Mouse (Mus musculus) small intestine, adult 2 months (tissue): Measurements from ENCODE around the gene Inhbc. TPM values are rescaled to one million over a fixed set of nuclear protein-coding genes. Genes with fewer than 3 reads are reported as not detected.

ENCODE experiments used
- H3K27ac ChIP-seq: fragments of 200-500 bp; 2 replicates; pipeline ENCODE4 v1.5.1; 2012; ENCODE audit warnings: low read depth, low read length, control low read depth, inconsistent platforms; ENCODE audit not compliant: insufficient read depth
- H3K27me3 ChIP-seq: fragments of 200-500 bp; 2 replicates; pipeline ENCODE4 v1.6.1; 2012; ENCODE audit warnings: mild to moderate bottlenecking, moderate library complexity, low read length, inconsistent platforms; ENCODE audit not compliant: control insufficient read depth, insufficient read depth
- H3K36me3 ChIP-seq: fragments of 200-500 bp; 2 replicates; pipeline ENCODE4 v1.6.1; 2012; ENCODE audit warnings: mild to moderate bottlenecking, low read length, control low read depth, inconsistent platforms; ENCODE audit not compliant: control insufficient read depth, insufficient read depth
- H3K4me1 ChIP-seq: fragments of 200-500 bp; 2 replicates; pipeline ENCODE4 v1.6.1; 2012; ENCODE audit warnings: low read length, inconsistent platforms, mixed read lengths; ENCODE audit not compliant: control insufficient read depth, insufficient read depth, insufficient read length
- H3K4me3 ChIP-seq: fragments of 200-500 bp; 2 replicates; pipeline ENCODE4 v1.5.1; 2012; ENCODE audit warnings: low read depth, mild to moderate bottlenecking, control low read depth, inconsistent platforms, low read length, moderate library complexity
- CTCF ChIP-seq: fragments of 200-500 bp; IDR thresholded peaks from 2 replicates; pipeline ENCODE4 v1.5.1; 2012; ENCODE audit warnings: low read depth, mild to moderate bottlenecking, control low read depth, inconsistent platforms, low read length, moderate library complexity, mixed read lengths; ENCODE audit not compliant: insufficient replicate concordance, insufficient read length; ENCODE audit errors: extremely low read depth
- POLR2A ChIP-seq: fragments of 200-500 bp; IDR thresholded peaks from 2 replicates; pipeline ENCODE4 v1.6.1; 2012; ENCODE audit warnings: low read depth, mild to moderate bottlenecking, control low read depth, inconsistent platforms, low read length, moderate library complexity
- WGBS: fragments of 180-500 bp; shearing (Covaris S2); methylation state at CpG from one replicate; pipeline ENCODE4 v1.1.7; 2018; 5-methylcytosine and 5-hydroxymethylcytosine counted together
- polyA plus RNA-seq: library from polyadenylated mRNA; depleted of rRNA; stranded (reverse); fragments of >200 nt; gene quantifications from 2 replicates; pipeline ENCODE4 v1.2.3, GENCODE M21; 2012

Inhbc gene
- polyA plus RNA-seq, 1 experiment, result not detected

DNA sequence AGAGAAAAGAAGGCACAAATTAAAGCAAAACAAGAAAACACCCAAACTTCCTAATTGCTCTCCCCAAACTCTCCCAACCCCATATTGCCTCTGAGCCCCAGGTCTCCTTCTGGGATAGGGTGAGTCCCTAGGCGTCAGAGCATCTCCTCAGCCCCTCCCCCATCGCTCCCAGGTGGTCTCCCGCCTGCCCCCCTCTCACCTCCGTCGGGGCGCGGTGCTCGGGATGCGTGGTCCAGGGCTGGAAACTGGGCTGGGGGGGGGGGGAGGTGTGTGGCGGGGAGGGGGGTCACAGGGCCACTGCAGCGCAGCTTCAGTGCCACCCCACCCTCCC is 28.9 kb downstream of the Inhbc start:
- TF ChIP-seq CTCF (no peak), POLR2A (no peak)

DNA sequence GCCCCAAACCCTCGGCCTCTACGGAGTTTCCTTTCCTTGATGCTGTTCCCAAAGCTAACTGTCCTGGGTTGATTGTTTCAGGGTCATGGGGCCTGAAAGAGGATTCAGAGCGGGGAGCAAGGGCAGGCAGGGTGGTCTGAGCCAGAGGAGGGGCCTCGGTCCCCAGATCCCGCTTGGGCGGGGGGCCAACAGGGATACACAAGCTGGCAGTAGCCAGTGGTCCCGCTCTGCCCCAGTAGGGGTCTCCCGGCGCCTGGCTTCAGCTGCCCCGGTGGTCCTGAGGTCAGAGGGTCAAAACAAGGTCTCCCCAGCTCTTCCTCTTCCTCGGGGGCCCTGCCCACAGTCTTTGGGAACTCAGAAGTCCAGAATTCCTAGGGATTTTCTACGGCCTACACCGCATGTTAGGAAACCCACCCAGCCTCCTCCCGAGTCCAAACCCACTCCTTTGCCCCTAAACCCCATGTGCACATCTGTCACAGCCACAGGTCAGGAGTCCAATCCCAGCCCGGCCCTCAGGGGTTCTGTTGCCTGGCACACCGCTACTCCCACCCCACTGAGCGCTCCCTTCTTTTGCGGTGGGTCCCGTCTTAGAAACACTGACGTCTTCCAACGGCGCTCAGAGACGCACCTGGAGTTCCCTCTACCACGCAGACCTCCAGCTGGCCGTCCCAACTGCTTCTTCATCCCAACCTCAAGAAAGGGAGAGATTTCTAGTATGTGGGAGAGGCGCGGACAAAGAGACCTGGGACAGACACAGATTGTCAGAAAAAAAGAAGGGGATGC is 29.5 kb downstream of the Inhbc start:
- 5% methylated on average over 27 of the region's 27 CpGs for WGBS

More for the DNA sequence above, 28.9 kb downstream of the Inhbc start:
- WGBS, result 1% methylated on average over 9 of the region's 11 CpGs
- peaks cover 32% of the 10 kb centered on the region for H3K27me3 ChIP-seq
- peak overlapping the region; percentile 60 for H3K4me3 ChIP-seq
- peaks cover 8% of the 10 kb centered on the region for H3K4me1 ChIP-seq
- H3K27ac ChIP-seq, result 0 out of 2 replicates have a peak overlapping the region, but pooled peaks have one; percentile 34
- no peaks in the 10 kb centered on the region for H3K36me3 ChIP-seq

DNA sequence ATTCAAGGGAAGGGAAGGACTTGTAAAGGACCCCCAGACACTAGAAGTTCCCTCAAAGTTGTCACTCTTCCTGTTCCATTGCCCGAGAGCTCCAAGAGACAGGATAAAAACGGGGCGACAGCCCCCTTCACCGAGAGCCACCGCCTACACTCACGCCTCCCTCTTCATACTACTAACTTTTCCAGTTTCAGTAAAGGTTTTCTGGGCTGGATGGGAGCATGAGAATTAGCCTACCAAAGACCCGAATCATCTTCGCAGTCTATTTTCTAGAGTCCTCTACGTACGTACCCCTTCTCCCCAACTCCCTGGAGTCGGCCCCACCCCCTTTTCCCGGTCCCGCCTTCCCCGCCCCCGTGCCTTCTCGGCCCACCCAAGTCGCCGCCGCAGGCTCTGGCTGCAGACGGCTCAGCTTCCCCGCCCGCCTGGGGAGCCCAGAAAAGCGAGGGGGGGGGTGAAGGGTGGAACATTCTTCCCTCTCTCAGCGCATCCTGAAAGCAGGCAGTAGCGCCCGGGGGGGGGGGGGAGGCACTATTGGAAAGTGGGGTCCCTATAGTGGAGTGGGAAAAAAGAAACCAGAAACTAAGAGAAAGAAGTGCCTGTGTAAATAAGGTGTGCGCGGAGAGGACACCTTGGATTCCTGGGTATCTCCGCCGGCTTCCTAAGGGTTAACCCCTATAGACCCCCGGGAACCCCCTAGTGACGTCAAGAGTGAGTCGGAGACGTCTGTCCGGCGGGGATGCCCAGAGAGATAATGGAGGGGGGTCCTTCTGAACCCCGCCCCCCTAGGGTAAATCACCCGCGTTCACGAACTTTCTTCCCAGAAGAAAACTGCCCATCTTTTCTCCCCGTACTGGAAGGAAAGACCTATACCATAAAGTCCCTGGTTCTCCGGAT is 30.3 kb downstream of the Inhbc start:
- TF ChIP-seq POLR2A (no peak), CTCF (no peak)
- peaks cover 8% of the 10 kb centered on the region for H3K4me1 ChIP-seq
- H3K27ac ChIP-seq, result peak overlapping the region; percentile 67
- WGBS, result under 1% methylated on average over 42 of the region's 42 CpGs
- H3K4me3 ChIP-seq, result peak overlapping the region; percentile 60
- H3K27me3 ChIP-seq, result peaks cover 32% of the 10 kb centered on the region
- no peaks in the 10 kb centered on the region for H3K36me3 ChIP-seq

More for the DNA sequence above, 29.5 kb downstream of the Inhbc start:
- H3K4me1 ChIP-seq, result peaks cover 8% of the 10 kb centered on the region
- TF ChIP-seq CTCF, result no peak
- no peak for TF ChIP-seq POLR2A
- peaks cover 32% of the 10 kb centered on the region for H3K27me3 ChIP-seq
- H3K27ac ChIP-seq, result peak overlapping the region; percentile 37; the same call in 1 of the 2 replicates
- H3K4me3 ChIP-seq, result peak overlapping the region; percentile 60
- no peaks in the 10 kb centered on the region for H3K36me3 ChIP-seq

DNA sequence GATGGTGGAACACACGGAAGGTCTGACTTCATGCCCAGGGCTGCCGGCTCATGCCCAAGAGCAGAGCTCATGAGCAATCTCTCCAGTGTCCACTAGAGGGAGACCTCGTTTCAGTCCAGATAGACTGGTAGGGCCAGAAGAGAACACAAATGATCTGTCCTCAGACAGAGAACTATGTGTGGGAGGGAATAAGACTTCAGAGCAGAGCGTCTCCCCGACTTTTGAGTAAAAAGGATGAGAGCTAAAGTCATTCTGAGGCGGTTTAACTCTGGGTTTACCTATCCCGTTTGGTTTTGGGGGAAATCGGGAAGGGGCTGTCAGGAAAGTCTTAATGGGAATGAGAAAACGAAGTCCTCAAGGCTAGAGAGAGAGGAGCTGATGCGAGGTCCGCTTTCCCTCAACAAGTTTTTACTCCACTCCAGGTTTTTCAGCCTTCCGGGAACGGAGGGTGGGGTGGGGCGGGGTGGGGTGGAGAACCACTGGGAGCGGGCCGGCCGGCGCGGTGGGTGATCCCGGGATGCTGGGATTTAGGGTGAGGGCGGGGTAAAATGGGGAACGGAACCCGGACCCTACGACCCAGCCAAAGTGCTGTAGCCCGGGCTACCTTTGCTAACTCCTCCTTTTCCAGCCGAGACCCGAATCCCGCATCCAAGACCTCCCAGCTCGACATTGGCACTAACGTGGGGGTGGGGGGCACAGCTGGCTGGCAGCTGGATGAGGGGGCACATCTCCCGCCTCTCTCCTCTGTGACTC is 31.1 kb downstream of the Inhbc start:
- Histone ChIP-seq H3K4me3 (peak overlapping the region; percentile 60), H3K27me3 (peaks cover 32% of the 10 kb centered on the region), H3K36me3 (no peaks in the 10 kb centered on the region), H3K27ac (peak overlapping the region; percentile 67), H3K4me1 (peaks cover 8% of the 10 kb centered on the region)
- TF ChIP-seq POLR2A (no peak), CTCF (peak; percentile 75; the same call in 1 of the 2 replicates)
- under 1% methylated on average over 31 of the region's 31 CpGs for WGBS

DNA sequence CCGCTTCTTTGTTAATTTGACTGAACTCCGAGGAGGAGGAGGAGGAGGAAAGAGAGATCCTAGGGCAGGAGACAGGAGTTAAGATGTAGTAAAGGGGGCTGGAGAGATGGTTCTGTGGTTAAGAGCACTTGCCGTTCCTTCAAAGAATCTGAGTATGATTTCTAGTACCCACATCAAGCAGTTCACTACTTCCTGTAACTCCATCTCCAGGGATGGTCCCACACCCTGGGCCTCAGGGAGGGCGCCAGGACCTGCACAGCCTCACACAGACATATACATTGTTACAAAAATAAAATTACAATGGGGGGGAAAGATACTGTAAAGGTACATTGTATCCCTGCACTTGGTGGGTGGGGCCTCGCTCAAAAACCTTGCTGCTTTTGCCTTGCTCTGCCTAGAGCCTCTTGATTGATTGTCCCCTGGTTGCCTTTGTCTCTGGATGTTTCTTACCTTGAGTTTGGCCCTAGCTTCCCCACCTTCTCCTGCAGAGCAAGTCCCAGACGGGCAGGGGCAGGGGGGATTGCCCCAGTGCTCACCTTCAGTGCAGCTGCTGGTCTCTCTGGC is 32.6 kb downstream of the Inhbc start:
- 74% methylated on average over 6 of the region's 6 CpGs for whole genome bisulfite sequencing
- no peak overlapping the region for H3K4me3 ChIP-seq
- peaks cover 8% of the 10 kb centered on the region for H3K4me1 ChIP-seq
- H3K36me3 ChIP-seq, result no peaks in the 10 kb centered on the region
- H3K27ac ChIP-seq, result no peak overlapping the region
- peaks cover 32% of the 10 kb centered on the region for H3K27me3 ChIP-seq
- TF ChIP-seq CTCF (no peak), POLR2A (no peak)

- no peak overlapping the region for H3K4me3 ChIP-seq
- H3K36me3 ChIP-seq, result no peaks in the 10 kb centered on the region
- WGBS, result 41% methylated on average over 5 of the region's 5 CpGs
- H3K4me1 ChIP-seq, result peaks cover 5% of the 10 kb centered on the region
- peaks cover 33% of the 10 kb centered on the region for H3K27me3 ChIP-seq
- TF ChIP-seq CTCF, result no peak
- no peak for TF ChIP-seq POLR2A
- no peak overlapping the region for H3K27ac ChIP-seq
Observed at GRCm38 (mm10) chr10:127336952-127337351, 33.3 kb downstream of the Inhbc start.
